Mouse (Mus musculus) limb, embryonic 14.5 days (tissue): ENCODE data around the gene Gm37240. TPM values are rescaled to one million over a fixed set of nuclear protein-coding genes. Genes with fewer than 3 reads are reported as not detected.

ENCODE experiments used
- ATAC-seq: fragments of 200-750 bp; cut with Nextera tagmentation; 2 replicates; pipeline ENCODE4 v1.8.0; 2017; ENCODE audit warnings: low read depth, moderate number of reproducible peaks, moderate TSS enrichment; ENCODE audit not compliant: low FRiP score
- DNase-seq: peaks from one replicate; pipeline ENCODE4 v3.0.0-alpha.2; 2015; ENCODE audit warnings: low spot score
- H3K27ac ChIP-seq: fragments of 300-500 bp; sonication (generic); replicated peaks from 2 replicates; pipeline ENCODE4 v1.5.1; 2014; ENCODE audit warnings: low read depth, mild to moderate bottlenecking, low read length, moderate library complexity, mixed read lengths
- H3K27me3 ChIP-seq: fragments of 300-500 bp; sonication (generic); 2 replicates; pipeline ENCODE4 v1.6.1; 2014; ENCODE audit warnings: low read length, mixed read lengths; ENCODE audit not compliant: control insufficient read depth, insufficient read depth
- H3K36me3 ChIP-seq: fragments of 300-500 bp; sonication (generic); 2 replicates; pipeline ENCODE4 v1.6.1; 2014; ENCODE audit warnings: mild to moderate bottlenecking, low read length, moderate library complexity, mixed read lengths; ENCODE audit not compliant: control insufficient read depth, insufficient read depth
- H3K4me1 ChIP-seq: fragments of 300-500 bp; sonication (generic); 2 replicates; pipeline ENCODE4 v1.6.1; 2014; ENCODE audit warnings: antibody characterized with exemption, low read length, mixed read lengths; ENCODE audit not compliant: control insufficient read depth, insufficient read depth
- H3K4me2 ChIP-seq: fragments of 300-500 bp; sonication (generic); replicated peaks from 2 replicates; pipeline ENCODE4 v1.6.1; 2014; ENCODE audit warnings: low read depth, mild to moderate bottlenecking, low read length, moderate library complexity; ENCODE audit not compliant: severe bottlenecking
- H3K4me3 ChIP-seq: fragments of 300-500 bp; sonication (generic); replicated peaks from 2 replicates; pipeline ENCODE4 v1.5.1; 2014; ENCODE audit warnings: low read length
- H3K9ac ChIP-seq: fragments of 300-500 bp; sonication (generic); 2 replicates; pipeline ENCODE4 v1.6.1; 2014; ENCODE audit warnings: mild to moderate bottlenecking, low read depth, low read length, moderate library complexity; ENCODE audit not compliant: severe bottlenecking
- H3K9me3 ChIP-seq: fragments of 300-500 bp; sonication (generic); 2 replicates; pipeline ENCODE4 v1.6.1; 2016; ENCODE audit warnings: low read length; ENCODE audit not compliant: control insufficient read depth
- POLR2A ChIP-seq: fragments of 200-500 bp; IDR thresholded peaks from 2 replicates; pipeline ENCODE4 v1.8.0; 2012; ENCODE audit warnings: inconsistent platforms, mild to moderate bottlenecking, moderate library complexity, borderline replicate concordance; ENCODE audit not compliant: insufficient read depth, insufficient read length; ENCODE audit errors: extremely low read depth
- WGBS: fragments of 180-500 bp; shearing (Covaris S2); extraction: QIAGEN DNeasy Blood & Tissue Kit; methylation state at CpG from one replicate; pipeline ENCODE4 v1.1.7; 2014; 5-methylcytosine and 5-hydroxymethylcytosine counted together
- polyA plus RNA-seq, 2 experiments: library from polyadenylated mRNA; depleted of rRNA in 1 of 2; stranded (reverse) in 1 of 2; unstranded in 1 of 2; fragments of >200 nt; fragmentation: Nextera tagmentation in 1 of 2; extraction: Ambion mirVana in 1 of 2; gene quantifications; 2 replicates each; pipeline versions ENCODE4 v1.2.1 to v1.2.3; 2012 to 2014

The Gm37240 gene
- polyA plus RNA-seq, 2 experiments, result 2.0 to 13.4 TPM

DNA sequence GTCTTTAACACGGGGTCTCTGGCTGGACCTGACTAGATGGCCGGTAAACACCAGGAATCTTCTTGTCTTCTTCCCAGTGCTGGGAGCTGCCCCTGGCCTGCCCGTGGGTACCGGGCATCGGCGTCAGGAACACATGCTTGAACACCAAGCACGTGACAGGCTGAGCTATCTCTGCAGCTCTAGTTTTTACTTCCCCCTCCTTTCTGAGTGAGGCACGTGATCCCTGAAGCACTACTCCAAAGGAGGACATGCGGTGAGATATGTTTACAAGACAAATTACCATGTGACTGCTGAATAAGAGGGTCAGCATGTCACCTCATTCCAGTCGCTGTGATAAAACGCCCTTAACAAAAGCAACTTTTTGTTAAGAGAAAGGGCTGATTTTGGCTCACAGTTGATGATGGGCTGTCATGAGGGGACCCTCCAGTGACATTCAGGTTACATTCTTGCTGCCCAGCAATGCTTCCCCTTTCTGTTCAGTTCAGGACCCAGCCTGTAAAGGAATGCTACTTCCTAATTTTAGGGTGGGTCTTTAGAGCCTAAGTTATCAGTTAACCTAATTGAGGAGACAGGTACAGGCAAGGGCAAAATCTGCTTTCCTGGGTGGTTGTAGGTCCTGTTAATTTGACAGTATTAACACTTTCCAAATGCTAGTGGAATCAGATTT, 1003.4 kb downstream of the Gm37240 start:
- Histone ChIP-seq H3K36me3 (no peaks in the 10 kb centered on the region), H3K4me2 (no peak overlapping the region), H3K4me1 (no peaks in the 10 kb centered on the region), H3K4me3 (no peak overlapping the region), H3K27ac (no peak overlapping the region), H3K27me3 (no peaks in the 10 kb centered on the region), H3K9ac (no peak overlapping the region), H3K9me3 (no peaks in the 10 kb centered on the region)
- 56% methylated on average over 11 of the region's 11 CpGs for WGBS
- DNase-seq (no peak), ATAC-seq (no peak)
- TF ChIP-seq POLR2A, result no peak

- H3K9ac ChIP-seq, result no peak overlapping the region
- 71% methylated on average over 4 of the region's 4 CpGs for WGBS
- no peak overlapping the region for H3K4me2 ChIP-seq
- H3K36me3 ChIP-seq, result no peaks in the 10 kb centered on the region
- no peak overlapping the region for H3K27ac ChIP-seq
- DNase-seq (no peak), ATAC-seq (no peak)
- no peak for TF ChIP-seq POLR2A
- H3K27me3 ChIP-seq, result no peaks in the 10 kb centered on the region
- H3K4me3 ChIP-seq, result no peak overlapping the region
- H3K9me3 ChIP-seq, result no peaks in the 10 kb centered on the region
- H3K4me1 ChIP-seq, result no peaks in the 10 kb centered on the region
Measured at GRCm38 (mm10) chr3:84876211-84876610, 1011.1 kb downstream of the Gm37240 start.

DNA sequence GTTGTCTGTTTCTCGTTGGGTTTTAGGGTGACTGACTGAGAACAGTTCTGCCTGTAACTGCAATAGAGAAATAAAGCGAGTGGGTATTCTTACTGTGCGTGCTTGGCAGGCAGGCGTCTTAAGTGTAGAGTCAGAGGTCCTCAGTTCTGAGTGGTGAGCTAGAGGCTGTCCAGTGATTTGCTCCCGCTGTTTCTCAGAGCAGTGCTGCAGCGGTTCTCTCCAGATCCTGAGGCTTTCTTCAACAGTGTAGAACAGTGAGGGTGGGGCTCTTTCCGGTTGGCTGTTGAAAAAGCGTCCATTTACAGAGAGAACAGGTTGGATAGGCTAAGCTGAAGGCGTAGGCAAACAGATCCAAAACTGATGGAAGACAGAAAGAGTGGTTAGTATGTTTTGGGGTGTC, 1012.0 kb downstream of the Gm37240 start:
- Histone ChIP-seq H3K4me2 (no peak overlapping the region), H3K4me3 (no peak overlapping the region), H3K9me3 (no peaks in the 10 kb centered on the region), H3K4me1 (no peaks in the 10 kb centered on the region), H3K27ac (no peak overlapping the region), H3K9ac (no peak overlapping the region), H3K36me3 (no peaks in the 10 kb centered on the region), H3K27me3 (no peaks in the 10 kb centered on the region)
- WGBS, result 74% methylated on average over 9 of the region's 9 CpGs
- no peak for TF ChIP-seq POLR2A
- DNase-seq (no peak), ATAC-seq (no peak)

- no peak for TF ChIP-seq POLR2A
- Histone ChIP-seq H3K4me1 (no peaks in the 10 kb centered on the region), H3K4me3 (no peak overlapping the region), H3K9ac (no peak overlapping the region), H3K36me3 (no peaks in the 10 kb centered on the region), H3K27ac (no peak overlapping the region), H3K4me2 (no peak overlapping the region), H3K27me3 (no peaks in the 10 kb centered on the region), H3K9me3 (no peaks in the 10 kb centered on the region)
- DNase-seq (no peak), ATAC-seq (no peak)
Measured at GRCm38 (mm10) chr3:84870126-84870525, 1017.2 kb downstream of the Gm37240 start.

- TF ChIP-seq POLR2A, result no peak
Measured at GRCm38 (mm10) chr3:84867991-84868390, 1019.3 kb downstream of the Gm37240 start.

More at GRCm38 (mm10) chr3:84867991-84868390, 1019.3 kb downstream of the Gm37240 start:
- H3K9me3 ChIP-seq, result no peaks in the 10 kb centered on the region
- 0 out of 2 replicates have a peak, but pooled peaks cover 3% of the 10 kb centered on the region for H3K36me3 ChIP-seq
- no peak overlapping the region for H3K9ac ChIP-seq
- ATAC-seq (no peak), DNase-seq (no peak)
- H3K4me1 ChIP-seq, result no peaks in the 10 kb centered on the region
- H3K27ac ChIP-seq, result no peak overlapping the region
- H3K4me2 ChIP-seq, result no peak overlapping the region
- 19% methylated on average over 1 of the region's 1 CpGs for WGBS
- H3K4me3 ChIP-seq, result no peak overlapping the region
- H3K27me3 ChIP-seq, result no peaks in the 10 kb centered on the region
